Mouse (Mus musculus) mature B cell (primary cell): ENCODE results near the gene Trat1.

Experiments used
- in situ Hi-C: fragments of 300-500 bp; cut with MboI; formaldehyde crosslinking; loops from 2 replicates; pipeline ENCODE4 v1.14.3; 2019

The Trat1 gene

DNA sequence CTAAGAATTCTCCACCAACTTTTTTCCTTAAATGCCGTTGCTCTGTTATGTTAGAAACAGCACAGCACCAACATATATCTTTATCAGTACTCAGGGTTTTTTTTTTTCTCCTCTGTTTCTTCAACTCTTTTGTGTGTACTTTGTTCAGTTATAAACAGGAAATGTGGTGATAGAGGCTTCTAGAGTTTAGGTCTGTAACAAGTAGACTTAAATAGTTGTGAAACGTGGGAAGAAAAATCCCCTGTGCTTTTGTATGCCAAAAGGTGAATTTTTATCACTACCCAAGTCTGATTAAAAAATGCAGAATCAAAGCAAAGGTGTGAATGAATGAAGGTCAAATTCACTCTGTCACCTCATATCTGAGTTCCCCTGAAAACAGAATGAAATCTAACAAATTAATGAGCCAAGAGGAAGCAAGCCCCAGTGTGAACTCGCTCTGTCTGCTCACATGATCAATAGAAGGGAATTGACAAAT lies at the start of gene Trat1:
Gene Trat1 (minus strand): TSS at position 51 of the 475 bp plus-strand sequence.
- in situ Hi-C loops, result no loop called here

GRCm38 (mm10) chr16:48818524-48818923 lies 46.7 kb upstream of the Trat1 start:
- in situ Hi-C loops, result no loop called here

DNA sequence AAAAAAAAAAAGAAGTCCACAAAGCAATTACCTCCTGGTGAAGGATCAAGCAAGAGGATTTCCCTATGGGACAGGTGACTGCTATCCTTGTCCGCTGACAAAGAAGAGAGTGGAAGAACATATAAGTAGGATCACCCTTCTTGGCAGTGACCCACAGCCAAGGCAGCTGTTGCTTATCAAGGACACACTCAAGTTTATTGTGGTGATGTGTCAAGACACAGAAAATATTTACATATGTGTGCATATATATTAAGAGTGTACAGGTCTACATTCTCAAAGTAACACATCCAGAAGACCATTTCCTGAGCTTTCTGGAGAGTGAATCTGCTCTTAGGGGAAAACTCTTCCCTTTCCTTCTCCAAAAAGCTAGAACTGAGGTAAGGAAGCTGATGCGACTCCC lies 44.9 kb upstream of the Trat1 start, which contains the start of gene Retnlb:
Gene Retnlb (plus strand): TSS at position 162 of the 400 bp plus-strand sequence.
- in situ Hi-C loops, result no loop called here

DNA sequence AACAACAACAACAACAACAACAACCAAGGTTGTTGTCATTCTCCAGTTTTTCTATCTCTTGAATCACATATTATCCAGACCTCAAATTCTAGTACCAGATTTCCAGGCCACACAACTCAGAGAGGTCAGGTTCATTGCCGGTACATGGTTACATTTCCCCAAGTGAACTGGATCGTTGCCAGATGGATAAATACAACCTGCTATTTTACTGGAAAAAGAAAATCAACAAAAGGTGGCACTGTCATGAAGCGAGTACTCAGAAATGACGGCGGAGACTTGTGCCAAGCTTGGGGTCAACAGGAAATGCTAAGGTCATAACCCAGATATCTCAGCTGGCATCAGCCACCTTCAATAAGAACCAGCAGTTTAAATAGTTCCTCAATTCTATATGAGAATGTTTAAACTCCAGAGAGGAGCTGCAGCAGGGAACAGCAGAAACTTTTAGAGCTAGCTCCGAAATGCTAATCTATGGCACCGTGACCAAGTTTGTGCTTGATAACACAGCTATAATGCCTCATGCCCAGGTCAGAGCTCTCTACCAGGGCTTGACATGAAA lies 40.1 kb upstream of the Trat1 start:
- in situ Hi-C loops, result no loop called here

DNA sequence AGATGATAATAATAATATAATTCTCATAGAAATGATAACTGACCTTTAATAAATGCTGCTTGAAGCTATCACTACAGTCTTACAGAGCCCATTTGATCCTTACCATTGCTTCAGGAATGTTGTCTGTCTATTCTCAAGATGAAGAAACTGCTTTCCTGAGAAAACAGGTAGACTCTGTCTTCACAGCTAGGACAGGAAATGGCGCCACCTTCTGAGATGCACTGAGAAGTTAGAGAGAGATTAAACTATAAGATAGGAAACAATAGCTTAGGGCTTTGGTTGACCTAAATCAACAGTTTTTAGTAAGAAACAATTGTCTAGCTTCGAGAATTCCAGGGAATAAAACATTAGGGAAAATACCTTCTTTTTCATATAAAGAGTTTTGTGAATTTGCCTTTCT lies 37.6 kb upstream of the Trat1 start:
- in situ Hi-C loops, result no loop called here

DNA sequence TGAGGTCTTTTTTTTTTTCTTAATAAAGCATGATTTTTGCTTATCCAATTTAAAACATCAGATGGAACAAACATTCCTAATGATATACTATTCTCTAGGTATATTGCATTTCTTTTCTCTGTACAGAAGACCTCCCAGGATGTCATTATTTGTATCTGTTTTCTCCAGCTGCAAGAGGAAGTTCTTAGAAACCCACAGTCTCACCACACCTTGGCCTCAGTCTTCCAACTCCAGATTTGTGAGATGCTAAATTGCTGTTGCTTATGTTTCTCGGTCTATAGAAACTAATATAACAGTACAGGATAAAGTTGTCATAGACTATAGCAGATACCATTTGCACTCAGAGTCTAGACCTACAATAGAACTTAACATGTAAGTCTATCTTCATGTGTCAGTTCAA lies 34.7 kb upstream of the Trat1 start:
- in situ Hi-C loops, result no loop called here

DNA sequence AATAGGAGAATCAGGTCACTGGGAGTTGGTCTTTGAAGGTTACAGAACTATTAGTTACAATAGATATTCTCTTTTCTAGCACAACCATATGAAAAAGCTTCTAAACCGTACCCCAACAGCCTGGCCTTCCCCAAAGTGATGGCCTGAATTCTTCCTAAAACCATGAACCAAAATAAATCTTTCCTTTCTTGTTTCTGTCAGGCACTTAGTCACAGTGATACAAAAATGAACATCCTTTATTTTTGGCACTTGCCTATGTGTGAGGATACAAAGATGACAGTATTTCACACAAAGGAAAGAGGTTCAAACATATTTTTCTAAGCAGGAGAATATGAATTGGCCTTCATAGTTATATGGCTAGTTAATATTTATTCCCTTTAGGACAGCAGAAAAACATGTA lies 33.6 kb upstream of the Trat1 start:
- in situ Hi-C loops, result no loop called here

DNA sequence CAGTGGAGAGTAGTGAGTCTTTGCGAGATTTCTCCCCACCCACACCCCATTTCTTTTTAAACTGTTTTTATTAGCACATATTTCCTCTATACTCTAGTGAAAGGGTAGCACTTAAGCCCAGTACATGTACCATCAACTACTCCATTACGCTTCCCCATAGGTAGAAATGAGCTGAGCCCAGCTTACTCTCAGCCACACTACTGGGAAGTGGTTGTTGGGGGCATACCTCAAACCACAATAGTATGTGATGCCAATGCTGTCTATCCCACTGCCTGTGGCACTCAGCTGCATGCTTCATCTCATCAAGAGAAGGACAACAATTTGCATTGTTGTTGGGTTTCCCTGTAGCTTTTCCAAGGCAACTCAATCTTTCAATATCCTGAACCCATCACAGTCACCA lies 29.1 kb upstream of the Trat1 start:
- in situ Hi-C loops, result no loop called here

DNA sequence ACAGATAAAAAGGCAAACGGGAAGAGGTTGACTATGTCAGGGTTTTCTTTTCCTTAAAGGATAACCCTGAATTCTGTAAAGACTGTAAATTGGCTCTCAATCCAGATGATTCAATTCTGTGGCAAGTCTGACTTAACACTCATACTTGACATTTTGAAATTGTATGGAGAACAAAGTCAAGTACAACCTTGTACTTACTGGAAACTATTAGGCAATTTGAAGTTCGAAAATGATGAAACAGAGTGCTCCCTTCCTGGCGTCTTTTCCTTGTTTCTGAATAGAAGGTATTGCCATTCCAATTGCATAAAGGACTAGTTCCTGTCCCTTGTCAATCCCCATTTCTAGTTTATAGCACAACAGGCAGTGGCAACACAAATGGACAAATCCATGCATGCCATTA lies 27.6 kb upstream of the Trat1 start:
- in situ Hi-C loops, result no loop called here

DNA sequence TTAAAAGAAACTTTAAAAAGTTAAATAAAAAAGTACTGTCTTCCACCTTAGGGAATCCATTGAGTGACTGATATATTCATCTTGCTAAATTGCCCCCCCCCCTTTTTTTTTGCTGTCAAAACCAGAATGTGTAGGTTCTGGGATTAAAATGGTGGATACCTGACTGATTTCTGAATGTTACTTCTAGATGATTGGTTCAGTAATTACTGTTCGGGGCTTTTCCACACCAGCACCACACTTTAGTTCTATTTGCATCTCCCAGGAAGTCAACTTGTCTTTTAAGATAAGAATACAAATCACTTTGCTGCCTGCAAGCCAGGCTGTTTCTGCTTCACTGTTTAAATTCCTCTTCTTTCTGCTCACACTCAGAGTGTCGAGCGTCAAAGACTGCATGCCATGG lies 26.5 kb upstream of the Trat1 start:
- in situ Hi-C loops, result no loop called here

DNA sequence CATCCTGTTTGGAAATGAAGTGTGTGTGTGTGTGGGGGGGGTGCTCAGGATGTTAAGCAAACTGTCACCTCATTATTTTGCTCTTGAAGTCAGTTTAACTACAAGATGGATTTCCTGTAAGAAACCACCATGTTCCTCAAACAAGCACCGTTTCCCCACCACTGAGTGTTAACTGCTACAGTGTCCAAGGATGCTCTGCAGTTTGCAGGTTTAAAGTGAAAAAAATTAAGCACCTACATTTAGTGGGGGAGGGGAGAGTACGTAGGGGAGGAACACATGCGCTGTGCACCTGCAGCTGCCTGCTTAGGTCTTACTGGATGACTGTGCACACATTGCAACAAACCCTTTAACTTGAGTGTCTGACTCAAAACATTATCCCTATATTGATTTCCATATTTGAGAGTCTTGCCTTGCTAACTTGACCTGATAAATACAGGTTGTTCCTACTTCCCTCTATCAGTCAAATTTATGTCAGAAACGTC lies 16.9 kb upstream of the Trat1 start:
- in situ Hi-C loops, result no loop called here

GRCm38 (mm10) chr16:48786258-48786657 lies 14.4 kb upstream of the Trat1 start:
- in situ Hi-C loops, result no loop called here

- in situ Hi-C loops, result no loop called here
Measured at GRCm38 (mm10) chr16:48777254-48777653, 5.4 kb upstream of the Trat1 start.

DNA sequence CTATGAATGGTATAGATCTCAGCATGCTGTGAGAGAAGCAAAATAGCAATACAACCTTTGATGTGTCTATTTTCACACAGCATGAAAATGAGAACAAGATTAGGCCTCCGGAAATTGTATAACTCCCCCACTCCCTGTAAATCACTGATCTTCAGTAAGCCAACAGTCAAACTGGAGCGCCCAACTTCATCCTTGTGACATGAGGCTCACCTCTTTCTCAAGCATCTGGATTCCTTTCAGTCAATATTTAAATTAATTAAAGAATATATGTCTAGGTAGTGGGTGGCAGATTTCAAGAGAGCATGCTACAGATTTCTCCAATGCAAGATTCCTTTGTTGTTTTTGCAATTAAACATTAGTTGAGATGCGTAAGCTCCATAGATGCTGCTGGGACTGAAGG lies 2.6 kb downstream of the Trat1 start:
- in situ Hi-C loops, result no loop called here

DNA sequence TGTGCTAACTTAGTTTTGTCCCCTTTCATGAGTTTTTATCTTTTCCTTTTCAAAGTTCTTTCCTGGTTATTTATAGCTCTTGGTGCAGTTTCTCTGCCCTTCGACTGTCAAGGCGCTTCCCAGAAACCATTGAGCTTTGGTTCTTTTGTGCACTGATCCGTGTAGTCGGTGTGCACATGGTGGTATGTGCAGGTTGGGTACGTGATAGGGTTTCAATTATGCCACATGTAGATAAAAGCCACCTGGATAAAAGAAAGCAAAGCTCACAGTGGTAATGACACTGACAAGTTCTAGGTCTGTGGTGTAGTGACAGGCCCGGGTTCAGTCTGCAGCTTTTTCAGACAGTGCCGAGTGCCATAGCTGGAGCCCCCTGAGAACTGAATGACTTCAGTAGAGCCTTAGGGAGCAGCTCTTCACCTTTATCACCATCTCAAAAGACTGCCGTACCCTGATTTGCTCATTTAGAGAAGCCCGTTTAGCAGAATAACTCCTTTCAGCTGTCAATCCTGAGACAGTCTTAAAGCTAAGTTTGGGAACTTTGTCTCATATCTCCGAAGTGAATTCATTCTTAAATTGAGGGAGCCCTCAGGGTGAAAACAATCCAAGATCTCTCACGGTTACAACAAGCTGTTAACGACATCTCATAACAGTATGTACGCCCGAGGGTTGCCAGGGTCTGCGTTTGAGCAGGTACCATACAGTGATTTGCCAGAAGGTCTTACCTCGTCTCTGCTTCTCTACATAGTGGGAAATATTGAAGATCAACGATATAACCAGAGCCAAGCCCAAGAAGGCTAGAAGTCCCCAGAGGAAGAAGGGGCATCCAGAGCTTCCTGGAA lies 11.0 kb downstream of the Trat1 start:
- in situ Hi-C loops, result no loop called here

- in situ Hi-C loops, result no loop called here
Measured at GRCm38 (mm10) chr16:48750145-48750827, 21.5 kb downstream of the Trat1 start.

DNA sequence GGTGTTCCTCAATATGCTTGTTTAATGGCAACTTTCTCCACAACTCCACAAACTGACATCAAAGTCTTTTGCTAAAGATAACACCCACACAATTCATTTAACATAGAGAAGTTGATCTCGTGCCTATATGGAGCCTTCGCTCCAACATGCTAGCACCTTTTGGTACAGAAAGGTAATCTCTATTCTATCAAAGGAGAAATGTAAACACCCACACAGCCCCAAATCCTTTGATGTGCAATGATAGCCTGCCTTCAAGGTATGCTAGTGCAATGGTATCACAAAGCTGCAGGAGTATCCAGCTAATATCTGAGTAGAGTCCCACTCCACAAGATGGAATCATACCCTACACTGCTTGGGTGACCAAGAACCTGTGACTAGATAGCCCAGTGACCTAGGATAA lies 26.4 kb downstream of the Trat1 start:
- in situ Hi-C loops, result no loop called here

DNA sequence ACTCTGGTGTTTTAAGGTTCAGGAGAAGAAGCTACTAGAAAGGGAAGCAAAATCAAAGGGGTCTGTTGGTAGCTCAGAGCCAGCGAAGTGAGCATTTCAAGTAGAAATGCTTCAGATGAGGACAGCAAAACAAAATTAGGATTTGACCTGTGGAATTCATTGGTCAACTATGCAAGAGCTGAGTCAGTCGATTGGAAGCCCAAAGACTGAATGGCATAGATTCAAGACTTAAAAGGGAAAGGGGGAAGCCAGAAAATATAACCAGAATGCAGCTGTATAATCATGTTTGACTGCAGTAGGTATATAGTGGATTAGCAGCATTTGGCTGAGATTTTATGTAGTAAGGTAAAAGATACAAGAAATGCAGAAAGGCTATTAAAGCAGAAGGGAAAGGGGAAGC lies 26.8 kb downstream of the Trat1 start:
- in situ Hi-C loops, result no loop called here

DNA sequence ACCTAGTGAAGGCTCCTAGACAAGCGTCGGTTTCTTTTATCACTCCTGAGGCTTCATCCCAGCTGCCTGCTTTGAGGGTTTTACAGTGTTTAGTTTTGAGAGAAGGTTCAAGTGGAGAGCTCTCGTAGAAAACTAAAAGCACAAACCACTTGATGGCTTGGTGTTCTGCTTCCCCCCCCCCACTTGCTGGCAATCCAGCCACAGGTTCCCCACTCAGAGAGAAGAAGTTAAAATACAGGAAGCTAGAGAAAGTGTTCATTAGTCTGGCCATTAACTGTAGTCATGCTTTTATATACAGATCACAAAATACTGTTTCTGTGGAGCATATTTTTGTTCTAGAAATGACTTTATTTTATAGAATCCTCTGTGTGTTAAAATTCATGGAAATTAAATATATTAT lies 30.3 kb downstream of the Trat1 start:
- in situ Hi-C loops, result no loop called here

GRCm38 (mm10) chr16:48739974-48740373 lies 31.8 kb downstream of the Trat1 start:
- in situ Hi-C loops, result no loop called here

- in situ Hi-C loops, result no loop called here
Measured at GRCm38 (mm10) chr16:48738429-48738828, 33.4 kb downstream of the Trat1 start.

DNA sequence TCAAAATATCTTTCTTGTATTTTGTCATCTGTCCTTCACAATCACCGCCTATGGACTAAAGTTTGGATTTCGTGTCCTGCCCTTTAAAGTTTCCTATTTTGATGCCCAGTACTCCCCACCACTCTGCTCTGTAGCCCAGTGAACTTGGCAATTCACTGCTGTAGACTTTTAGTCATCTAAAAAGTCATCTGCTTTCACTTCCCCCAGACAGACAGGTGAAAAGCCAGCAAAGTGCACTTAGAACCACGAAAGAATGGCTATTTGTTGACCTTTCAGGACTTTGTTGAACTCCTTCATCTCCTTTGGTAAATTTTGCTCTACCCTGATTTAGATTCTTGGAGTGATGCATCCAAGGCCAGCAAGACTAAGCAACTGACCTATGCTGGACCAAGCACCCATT lies 34.9 kb downstream of the Trat1 start:
- in situ Hi-C loops, result no loop called here

GRCm38 (mm10) chr16:48720259-48720658 lies 51.6 kb downstream of the Trat1 start:
- in situ Hi-C loops, result no loop called here
